Mouse (Mus musculus) splenic B cell, adult 2 months (primary cell): ENCODE measurements around the gene Ndufa13.
A peak's percentile ranks its signal among the peaks of the same experiment; 100 is the strongest.

ENCODE experiments used
- DNase-seq: peaks from one replicate; pipeline ENCODE4 v3.0.0-alpha.2; 2011; ENCODE audit warnings: low read depth, low spot score
- H3K27me3 ChIP-seq: 2 replicates; pipeline ENCODE4 v1.6.1; 2012; ENCODE audit warnings: mild to moderate bottlenecking, low read length, moderate library complexity, mixed read lengths; ENCODE audit not compliant: control insufficient read depth, poor library complexity, insufficient read depth, severe bottlenecking
- H3K36me3 ChIP-seq: 2 replicates; pipeline ENCODE4 v1.6.1; 2012; ENCODE audit warnings: mild to moderate bottlenecking, low read length, moderate library complexity, mixed read lengths; ENCODE audit not compliant: control insufficient read depth, poor library complexity, insufficient read depth, severe bottlenecking

Ndufa13 gene

GRCm38 (mm10) chr8:69897857-69898256, 4.5 kb downstream of the Ndufa13 start:
- Histone ChIP-seq H3K27me3 (no peaks in the 10 kb centered on the region), H3K36me3 (peaks cover 2% of the 10 kb centered on the region)
- no peak for DNase-seq

GRCm38 (mm10) chr8:69895772-69896451, 6.4 kb downstream of the Ndufa13 start:
- Histone ChIP-seq H3K36me3 (peaks cover 2% of the 10 kb centered on the region), H3K27me3 (no peaks in the 10 kb centered on the region)
- no peak for DNase-seq

GRCm38 (mm10) chr8:69894836-69895332, 7.5 kb downstream of the Ndufa13 start:
- no peaks in the 10 kb centered on the region for H3K27me3 ChIP-seq
- no peak for DNase-seq
- peaks cover 2% of the 10 kb centered on the region for H3K36me3 ChIP-seq

GRCm38 (mm10) chr8:69893863-69894262, 8.5 kb downstream of the Ndufa13 start:
- Histone ChIP-seq H3K36me3 (peaks cover 2% of the 10 kb centered on the region), H3K27me3 (no peaks in the 10 kb centered on the region)
- DNase-seq = peak; percentile 60

- Histone ChIP-seq H3K36me3 (peaks cover 2% of the 10 kb centered on the region), H3K27me3 (no peaks in the 10 kb centered on the region)
- DNase-seq = peak; percentile 62
These were observed 11.5 kb downstream of the Ndufa13 start for GRCm38 (mm10) chr8:69890813-69891241.

- Histone ChIP-seq H3K27me3 (no peaks in the 10 kb centered on the region), H3K36me3 (no peaks in the 10 kb centered on the region; the same call in none of the 2 replicates)
- no peak for DNase-seq
These were observed 13.5 kb downstream of the Ndufa13 start for GRCm38 (mm10) chr8:69888902-69889301.

GRCm38 (mm10) chr8:69888244-69888866, 14.0 kb downstream of the Ndufa13 start:
- H3K36me3 ChIP-seq = no peaks in the 10 kb centered on the region; the same call in 1 of the 2 replicates
- DNase-seq = peak; percentile 33
- H3K27me3 ChIP-seq = no peaks in the 10 kb centered on the region

- Histone ChIP-seq H3K36me3 (no peaks in the 10 kb centered on the region; the same call in 1 of the 2 replicates), H3K27me3 (no peaks in the 10 kb centered on the region)
- peak; percentile 70 for DNase-seq
These were observed 14.8 kb downstream of the Ndufa13 start, which contains the start of gene Cilp2 for GRCm38 (mm10) chr8:69887289-69888243. TSS of gene Cilp2 (minus strand) at chr8:69887687.

GRCm38 (mm10) chr8:69884141-69884540, 18.2 kb downstream of the Ndufa13 start:
- no peaks in the 10 kb centered on the region for H3K36me3 ChIP-seq
- DNase-seq = no peak
- no peaks in the 10 kb centered on the region for H3K27me3 ChIP-seq

- Histone ChIP-seq H3K27me3 (no peaks in the 10 kb centered on the region), H3K36me3 (no peaks in the 10 kb centered on the region)
- DNase-seq = no peak
These were observed 19.3 kb downstream of the Ndufa13 start for GRCm38 (mm10) chr8:69882833-69883600.

GRCm38 (mm10) chr8:69882021-69882756, 20.2 kb downstream of the Ndufa13 start:
- DNase-seq = peak; percentile 42
- no peaks in the 10 kb centered on the region for H3K36me3 ChIP-seq
- no peaks in the 10 kb centered on the region for H3K27me3 ChIP-seq

- H3K27me3 ChIP-seq = no peaks in the 10 kb centered on the region
- no peak for DNase-seq
- H3K36me3 ChIP-seq = no peaks in the 10 kb centered on the region
These were observed 21.0 kb downstream of the Ndufa13 start for GRCm38 (mm10) chr8:69881261-69881865.

GRCm38 (mm10) chr8:69880841-69881240, 21.5 kb downstream of the Ndufa13 start:
- no peak for DNase-seq
- H3K27me3 ChIP-seq = no peaks in the 10 kb centered on the region
- no peaks in the 10 kb centered on the region for H3K36me3 ChIP-seq
